Mouse (Mus musculus) limb, embryonic 11.5 days (tissue): ENCODE measurements around the gene Klrb1a. TPM values are rescaled to one million over a fixed set of nuclear protein-coding genes. Genes with fewer than 3 reads are reported as not detected.
"Not testable (repeated sequence)": the region's sequence is repeated elsewhere in the genome, so short reads cannot be mapped to it uniquely, and the experiment has no call there.

Source experiments
- ATAC-seq: fragments of 200-750 bp; cut with Nextera tagmentation; 2 replicates; pipeline ENCODE4 v1.8.0; 2017; ENCODE audit warnings: low read depth; ENCODE audit not compliant: insufficient number of reproducible peaks, low FRiP score, low TSS enrichment
- DNase-seq: peaks from one replicate; pipeline ENCODE4 v3.0.0-alpha.2; 2015; ENCODE audit warnings: low spot score
- H3K27ac ChIP-seq: fragments of 300-500 bp; sonication (generic); replicated peaks from 2 replicates; pipeline ENCODE4 v1.5.1; 2014; ENCODE audit warnings: low read depth, mild to moderate bottlenecking, low read length
- H3K27me3 ChIP-seq: fragments of 300-500 bp; sonication (generic); 2 replicates; pipeline ENCODE4 v1.6.1; 2014; ENCODE audit warnings: mild to moderate bottlenecking, low read length, mixed read lengths; ENCODE audit not compliant: control insufficient read depth, insufficient read depth
- H3K36me3 ChIP-seq: fragments of 300-500 bp; sonication (generic); 2 replicates; pipeline ENCODE4 v1.6.1; 2014; ENCODE audit warnings: mild to moderate bottlenecking, low read length, moderate library complexity, mixed read lengths; ENCODE audit not compliant: control insufficient read depth, insufficient read depth
- H3K4me1 ChIP-seq: fragments of 300-500 bp; sonication (generic); 2 replicates; pipeline ENCODE4 v1.6.1; 2014; ENCODE audit warnings: low read length, mixed read lengths; ENCODE audit not compliant: control insufficient read depth, insufficient read depth
- H3K4me2 ChIP-seq: fragments of 300-500 bp; sonication (generic); 2 replicates; pipeline ENCODE4 v1.6.1; 2014; ENCODE audit warnings: low read depth, mild to moderate bottlenecking, moderate library complexity; ENCODE audit not compliant: severe bottlenecking
- H3K4me3 ChIP-seq: fragments of 300-500 bp; sonication (generic); 2 replicates; pipeline ENCODE4 v1.5.1; 2014; ENCODE audit warnings: low read depth, low read length
- H3K9ac ChIP-seq: fragments of 300-500 bp; sonication (generic); 2 replicates; pipeline ENCODE4 v1.6.1; 2014; ENCODE audit warnings: mild to moderate bottlenecking, low read length
- H3K9me3 ChIP-seq: fragments of 300-500 bp; sonication (generic); 2 replicates; pipeline ENCODE4 v1.6.1; 2016; ENCODE audit warnings: low read length; ENCODE audit not compliant: control insufficient read depth
- WGBS: fragments of 180-500 bp; shearing (Covaris S2); extraction: QIAGEN DNeasy Blood & Tissue Kit; methylation state at CpG from one replicate; pipeline ENCODE4 v1.1.7; 2014; 5-methylcytosine and 5-hydroxymethylcytosine counted together
- polyA plus RNA-seq: library from polyadenylated mRNA; unstranded; fragments of >200 nt; fragmentation: Nextera tagmentation; extraction: Ambion mirVana; gene quantifications from 2 replicates; pipeline ENCODE4 v1.2.1, GENCODE M21; 2014

Klrb1a gene
- polyA plus RNA-seq, 1 experiment from 2014 or later = not detected

DNA sequence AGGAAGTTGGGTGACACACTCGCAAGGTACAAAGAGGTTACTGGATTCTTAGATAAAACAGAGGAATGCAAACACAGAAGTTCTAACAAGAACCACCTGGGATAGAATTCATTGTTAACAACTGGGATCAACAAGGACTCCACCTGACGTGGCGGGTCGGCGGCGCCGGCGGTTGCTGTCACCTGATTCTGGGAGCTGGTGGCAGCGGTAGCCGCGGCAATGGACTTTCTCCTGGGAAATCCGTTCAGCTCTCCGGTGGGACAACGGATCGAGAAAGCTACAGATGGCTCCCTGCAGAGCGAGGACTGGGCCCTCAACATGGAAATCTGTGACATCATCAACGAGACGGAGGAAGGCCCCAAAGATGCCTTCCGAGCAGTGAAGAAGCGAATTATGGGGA is 21.4 kb upstream of the Klrb1a start:
- DNase-seq, H3K4me3 ChIP-seq, H3K9ac ChIP-seq, H3K9me3 ChIP-seq, H3K36me3 ChIP-seq, ATAC-seq, H3K27me3 ChIP-seq, H3K4me2 ChIP-seq, H3K4me1 ChIP-seq, H3K27ac ChIP-seq: not testable (repeated sequence)
- WGBS = 97% methylated on average over 20 of the region's 20 CpGs

DNA sequence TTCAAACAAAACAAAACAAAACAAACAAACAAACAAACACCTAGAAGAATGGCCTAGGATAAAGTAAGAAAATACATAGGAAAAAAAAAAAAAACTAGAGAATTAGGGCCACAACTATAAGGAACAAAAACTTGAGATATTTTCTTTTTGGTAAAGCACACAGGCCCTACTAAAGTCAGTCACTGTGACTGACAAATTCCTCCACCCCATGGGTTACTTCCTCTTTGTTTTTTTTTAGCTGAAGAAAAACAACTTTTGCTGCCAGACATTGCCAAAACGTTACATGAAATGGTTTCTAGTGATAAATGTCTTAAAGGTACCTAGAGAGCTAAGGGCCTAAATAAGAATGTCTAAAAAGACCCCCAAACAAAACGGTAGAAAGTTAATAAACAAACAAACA is 20.7 kb upstream of the Klrb1a start:
- no peaks in the 10 kb centered on the region for H3K9me3 ChIP-seq
- H3K36me3 ChIP-seq = no peaks in the 10 kb centered on the region
- 58% methylated on average over 2 of the region's 2 CpGs for WGBS
- H3K9ac ChIP-seq = no peak overlapping the region
- no peaks in the 10 kb centered on the region for H3K27me3 ChIP-seq
- DNase-seq = no peak
- H3K4me1 ChIP-seq = no peaks in the 10 kb centered on the region
- H3K27ac ChIP-seq = no peak overlapping the region
- no peak for ATAC-seq
- H3K4me2 ChIP-seq = no peak overlapping the region
- H3K4me3 ChIP-seq = no peak overlapping the region

DNA sequence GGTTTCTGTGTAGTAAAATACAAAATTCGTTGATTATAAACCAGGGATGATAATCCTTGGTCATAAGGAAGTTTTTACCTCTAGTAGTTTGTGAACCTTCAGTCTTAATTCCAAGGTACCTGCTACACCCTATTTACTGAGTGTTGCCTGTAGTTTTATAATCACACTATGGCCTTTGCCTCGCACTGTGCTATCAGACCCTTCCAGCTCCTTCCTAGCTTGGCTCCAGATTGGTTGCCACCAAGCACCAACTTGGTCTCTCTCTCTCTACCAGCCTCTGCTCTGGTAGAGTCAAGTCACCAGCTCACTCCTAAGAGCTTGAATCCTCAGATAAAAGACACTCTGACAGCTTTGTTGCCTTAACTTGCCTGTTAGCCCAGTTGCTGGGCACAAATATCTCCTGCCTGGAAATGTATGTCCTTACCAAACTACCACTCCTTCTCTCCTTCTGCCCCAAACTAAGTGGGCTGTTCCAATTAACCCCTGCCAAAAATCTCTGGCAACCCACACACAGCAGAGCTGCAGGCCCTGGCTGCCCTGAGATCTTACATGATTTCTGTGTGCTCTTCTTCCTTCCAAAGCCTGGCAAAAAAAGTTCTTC is 17.9 kb upstream of the Klrb1a start:
- DNase-seq (no peak), ATAC-seq (no peak)
- H3K27ac ChIP-seq = no peak overlapping the region
- H3K9me3 ChIP-seq = no peaks in the 10 kb centered on the region
- no peaks in the 10 kb centered on the region for H3K27me3 ChIP-seq
- no peaks in the 10 kb centered on the region for H3K4me1 ChIP-seq
- H3K4me2 ChIP-seq = no peak overlapping the region
- WGBS = 78% methylated on average over 2 of the region's 2 CpGs
- H3K9ac ChIP-seq = no peak overlapping the region
- no peak overlapping the region for H3K4me3 ChIP-seq
- H3K36me3 ChIP-seq = no peaks in the 10 kb centered on the region

DNA sequence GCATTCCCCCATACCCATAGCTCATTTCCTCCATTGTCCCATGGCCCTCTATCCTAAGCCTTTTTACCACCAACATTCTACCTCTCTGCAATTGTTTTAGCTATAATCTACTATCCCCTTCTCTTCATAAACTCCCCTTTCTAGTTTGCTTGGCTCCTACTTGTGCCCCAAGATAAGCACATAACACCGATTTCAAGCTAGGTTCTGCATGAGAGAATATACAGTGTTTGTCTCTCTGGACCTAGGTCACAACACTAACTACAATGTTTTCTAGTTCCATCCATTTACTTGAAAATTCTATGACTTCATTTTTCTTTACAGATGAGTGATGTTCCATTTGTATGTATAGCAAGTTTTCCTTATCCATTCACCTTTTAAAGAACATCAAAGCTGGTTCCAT is 17.3 kb upstream of the Klrb1a start:
- H3K9ac ChIP-seq = no peak overlapping the region
- DNase-seq (no peak), ATAC-seq (no peak)
- H3K27me3 ChIP-seq = no peaks in the 10 kb centered on the region
- H3K27ac ChIP-seq = no peak overlapping the region
- H3K4me1 ChIP-seq = no peaks in the 10 kb centered on the region
- H3K36me3 ChIP-seq = no peaks in the 10 kb centered on the region
- H3K4me3 ChIP-seq = no peak overlapping the region
- WGBS = 90% methylated on average over 1 of the region's 1 CpGs
- no peak overlapping the region for H3K4me2 ChIP-seq
- H3K9me3 ChIP-seq = no peaks in the 10 kb centered on the region

DNA sequence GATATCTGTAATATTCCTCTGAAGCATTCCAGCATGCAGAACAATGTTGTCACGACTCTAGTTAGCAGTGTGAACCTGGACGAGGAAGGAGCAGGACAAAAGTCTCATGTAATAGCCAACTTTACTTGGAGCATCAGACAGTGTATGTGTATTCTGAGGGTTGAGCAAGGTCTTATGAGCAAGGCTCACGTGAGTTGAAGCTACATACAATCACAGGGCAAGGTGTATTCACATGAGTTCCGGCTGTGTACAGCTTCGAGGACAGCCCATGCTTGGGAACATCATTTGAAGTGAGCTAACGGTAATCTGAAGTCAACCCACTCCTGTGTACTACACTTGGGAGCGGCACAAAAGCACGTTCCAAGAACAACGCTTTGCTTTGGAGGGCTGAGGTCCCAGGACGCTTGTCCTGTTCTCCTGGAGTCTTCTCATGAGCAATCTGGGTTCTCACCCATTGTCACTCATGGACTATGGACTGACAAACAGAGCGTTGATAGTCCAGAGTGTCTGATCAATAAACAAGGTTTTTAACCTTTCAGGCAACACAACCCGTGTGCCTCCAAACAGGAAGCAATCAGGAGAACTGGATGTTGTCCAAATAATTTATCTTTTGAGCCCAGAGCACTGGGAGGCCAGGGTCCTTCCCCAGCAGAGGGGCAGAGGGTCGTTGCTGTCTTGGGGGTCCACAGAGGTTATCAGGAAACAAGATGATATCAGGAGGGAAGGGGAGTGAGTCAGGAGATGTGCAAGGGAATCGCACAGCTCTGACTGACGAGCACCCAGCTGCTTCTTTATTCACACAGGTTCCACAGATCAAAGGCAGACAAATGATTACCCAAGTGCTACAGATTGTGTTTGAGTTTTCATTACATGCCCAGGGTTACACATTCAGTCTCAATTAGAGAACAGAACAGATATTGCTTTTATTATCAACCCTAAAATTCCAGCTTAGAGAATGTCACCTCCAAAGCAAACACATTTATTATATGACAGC is 7.9 kb upstream of the Klrb1a start:
- H3K9ac ChIP-seq, ATAC-seq, H3K27ac ChIP-seq, H3K4me1 ChIP-seq, H3K4me2 ChIP-seq, H3K36me3 ChIP-seq, H3K9me3 ChIP-seq, H3K4me3 ChIP-seq, H3K27me3 ChIP-seq, DNase-seq: not testable (repeated sequence)
- WGBS = 73% methylated on average over 15 of the region's 15 CpGs

DNA sequence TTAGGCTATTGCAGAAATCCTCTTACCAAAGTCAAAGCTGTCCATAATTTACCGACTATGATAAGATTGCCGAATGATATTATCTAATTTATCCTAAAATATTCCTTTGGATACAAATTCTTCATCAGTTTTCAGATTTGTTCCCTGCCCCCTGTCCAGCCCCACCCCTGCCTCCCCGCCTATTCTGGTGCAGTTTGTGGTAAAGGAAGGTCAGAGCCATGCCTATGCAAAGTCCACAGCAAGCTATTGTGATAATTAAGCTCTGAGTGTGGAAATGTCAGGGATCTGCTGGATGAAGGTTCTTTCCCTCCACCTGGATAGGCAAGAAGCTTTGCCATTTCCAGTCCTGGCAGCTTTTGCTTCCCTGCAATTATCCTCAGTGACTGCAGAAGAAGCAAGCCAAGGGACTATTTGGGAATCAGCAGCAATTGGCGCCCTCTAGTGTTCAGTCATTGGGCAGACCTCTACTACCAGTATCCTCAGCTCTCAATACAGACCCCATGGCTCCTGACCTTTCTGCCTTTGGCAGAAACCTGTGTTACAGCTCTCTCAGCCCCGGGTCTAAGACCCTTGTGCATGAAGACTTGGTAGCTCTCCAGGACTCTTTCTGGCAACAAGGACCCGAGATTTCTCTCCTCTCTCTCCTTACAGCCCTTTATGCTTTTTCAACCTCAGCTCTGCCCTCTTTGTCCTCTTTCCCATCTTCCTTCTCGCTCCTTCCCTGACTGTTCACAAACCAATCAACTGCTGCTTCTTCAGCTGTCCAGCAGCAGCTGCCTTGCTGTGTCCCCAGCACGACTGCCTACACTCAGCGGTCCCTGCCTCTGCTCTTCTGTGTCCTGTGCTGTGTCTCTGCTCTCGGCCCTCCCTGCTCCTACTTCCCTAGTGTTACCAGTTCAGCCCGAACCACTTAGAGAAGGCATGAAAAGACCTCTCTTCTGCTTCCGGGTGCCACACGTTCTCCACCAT is 6.7 kb upstream of the Klrb1a start:
- not testable (repeated sequence) for H3K9ac ChIP-seq, H3K9me3 ChIP-seq, H3K4me1 ChIP-seq, H3K27me3 ChIP-seq, H3K27ac ChIP-seq, H3K36me3 ChIP-seq, H3K4me3 ChIP-seq, H3K4me2 ChIP-seq
- ATAC-seq = peak; percentile 87
- peak; percentile 73 for DNase-seq
- WGBS = 61% methylated on average over 12 of the region's 13 CpGs

DNA sequence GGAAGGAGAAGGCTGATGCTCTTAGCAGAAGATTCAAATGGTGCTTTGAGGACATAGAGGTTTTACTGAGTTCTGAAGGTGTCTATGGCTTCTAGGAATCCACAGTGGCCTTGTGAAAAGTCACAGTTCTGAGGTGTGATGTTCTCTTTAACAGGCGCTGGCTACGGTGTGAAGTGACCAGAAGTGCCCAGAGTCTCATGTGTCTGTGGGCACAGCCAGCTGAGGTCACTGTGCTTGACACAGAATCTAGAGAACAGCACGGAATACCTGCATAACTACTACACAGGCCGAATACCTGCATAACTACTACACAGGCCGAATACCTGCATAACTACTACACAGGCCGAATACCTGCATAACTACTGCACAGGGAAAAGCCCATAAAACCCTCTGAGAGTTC is 1.9 kb upstream of the Klrb1a start:
- not testable (repeated sequence) for H3K4me2 ChIP-seq, DNase-seq, H3K27ac ChIP-seq, H3K9me3 ChIP-seq, H3K9ac ChIP-seq, ATAC-seq, H3K4me1 ChIP-seq, H3K36me3 ChIP-seq, H3K4me3 ChIP-seq, H3K27me3 ChIP-seq
- WGBS = 81% methylated on average over 6 of the region's 6 CpGs

DNA sequence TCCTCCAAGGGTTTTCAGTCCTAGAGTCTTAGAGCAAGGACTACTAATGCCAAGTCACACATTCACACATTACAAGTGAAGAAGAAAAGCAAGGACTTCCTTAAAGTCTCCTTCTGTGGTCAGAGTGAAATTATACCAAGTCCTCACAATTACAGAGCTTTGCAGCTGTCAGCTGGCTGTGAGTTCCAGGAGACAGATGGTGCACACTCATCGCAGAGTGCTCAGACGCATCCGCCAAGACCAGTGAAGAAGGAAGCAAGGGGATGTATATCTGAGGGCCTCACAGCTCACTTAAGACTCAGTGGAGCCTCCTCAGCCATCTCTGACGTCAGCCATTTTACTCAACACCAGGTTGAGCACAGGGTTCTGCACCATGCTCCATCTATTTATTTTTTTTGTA is 1.1 kb upstream of the Klrb1a start:
- Histone ChIP-seq H3K27me3 (no peaks in the 10 kb centered on the region), H3K4me3 (no peak overlapping the region), H3K9me3 (no peaks in the 10 kb centered on the region), H3K9ac (no peak overlapping the region), H3K27ac (no peak overlapping the region), H3K4me2 (no peak overlapping the region), H3K4me1 (no peaks in the 10 kb centered on the region), H3K36me3 (no peaks in the 10 kb centered on the region)
- DNase-seq (no peak), ATAC-seq (no peak)
- 89% methylated on average over 4 of the region's 4 CpGs for WGBS
